Mouse (Mus musculus): ENCODE results near the gene Rab5c. TPM values are rescaled to one million over a fixed set of nuclear protein-coding genes. Genes with fewer than 3 reads are reported as not detected.

The Rab5c gene
- polyA plus RNA-seq, 1 experiment from 2014 or later: 18.4 TPM

GRCm38 (mm10) chr11:100749469-100749868 is 11.5 kb upstream of the Rab5c start:
- DNase-seq (ENCODE audit: low spot score) (no peak), ATAC-seq (ENCODE audit: low FRiP score, low TSS enrichment) (no peak)
- TF ChIP-seq EP300 (optimal IDR thresholded peaks at IDR 0.05) (no peak), CTCF (IDR thresholded peaks at IDR 0.05; ENCODE audit: low read depth) (no peak)
- no peak overlapping the region for H3K4me2 ChIP-seq (replicated peaks; ENCODE audit: low read depth)
- H3K9me3 ChIP-seq (ENCODE audit: control insufficient read depth, low read length): no peaks in the 10 kb centered on the region
- 31% methylated on average over 25 of the region's 25 CpGs for WGBS
- no peaks in the 10 kb centered on the region for H3K27me3 ChIP-seq (ENCODE audit: control insufficient read depth, insufficient read depth, low read length)
- no peak overlapping the region for H3K9ac ChIP-seq (ENCODE audit: low read length)
- H3K4me3 ChIP-seq (ENCODE audit: low read depth, low read length): no peak overlapping the region
- no peaks in the 10 kb centered on the region for H3K36me3 ChIP-seq (ENCODE audit: control insufficient read depth, insufficient read depth, low read length)
- no peaks in the 10 kb centered on the region for H3K4me1 ChIP-seq (replicated peaks; ENCODE audit: control insufficient read depth, insufficient read depth)
- no peak overlapping the region for H3K27ac ChIP-seq (replicated peaks)

GRCm38 (mm10) chr11:100748620-100749019 is 10.6 kb upstream of the Rab5c start:
- 57% methylated on average over 4 of the region's 4 CpGs for WGBS
- DNase-seq (ENCODE audit: low spot score) (no peak), ATAC-seq (ENCODE audit: low FRiP score, low TSS enrichment) (no peak)
- Histone ChIP-seq H3K4me1 (replicated peaks; ENCODE audit: control insufficient read depth, insufficient read depth) (no peaks in the 10 kb centered on the region), H3K4me2 (replicated peaks; ENCODE audit: low read depth) (no peak overlapping the region), H3K27ac (replicated peaks) (no peak overlapping the region), H3K4me3 (ENCODE audit: low read depth, low read length) (no peak overlapping the region), H3K9ac (ENCODE audit: low read length) (no peak overlapping the region), H3K36me3 (ENCODE audit: control insufficient read depth, insufficient read depth, low read length) (no peaks in the 10 kb centered on the region), H3K27me3 (ENCODE audit: control insufficient read depth, insufficient read depth, low read length) (no peaks in the 10 kb centered on the region), H3K9me3 (ENCODE audit: control insufficient read depth, low read length) (no peaks in the 10 kb centered on the region)
- TF ChIP-seq EP300 (optimal IDR thresholded peaks at IDR 0.05) (no peak), CTCF (IDR thresholded peaks at IDR 0.05; ENCODE audit: low read depth) (no peak)

- Histone ChIP-seq H3K9me3 (ENCODE audit: control insufficient read depth, low read length) (no peaks in the 10 kb centered on the region), H3K36me3 (ENCODE audit: control insufficient read depth, insufficient read depth, low read length) (no peaks in the 10 kb centered on the region), H3K4me3 (ENCODE audit: low read depth, low read length) (no peak overlapping the region), H3K4me2 (replicated peaks; ENCODE audit: low read depth) (no peak overlapping the region), H3K9ac (ENCODE audit: low read length) (no peak overlapping the region), H3K27me3 (ENCODE audit: control insufficient read depth, insufficient read depth, low read length) (no peaks in the 10 kb centered on the region), H3K27ac (replicated peaks) (no peak overlapping the region), H3K4me1 (replicated peaks; ENCODE audit: control insufficient read depth, insufficient read depth) (no peaks in the 10 kb centered on the region)
- WGBS: 57% methylated on average over 5 of the region's 5 CpGs
- TF ChIP-seq CTCF (IDR thresholded peaks at IDR 0.05; ENCODE audit: low read depth) (no peak), EP300 (optimal IDR thresholded peaks at IDR 0.05) (no peak)
- no peak for ATAC-seq (ENCODE audit: low FRiP score, low TSS enrichment)
- DNase-seq (ENCODE audit: low spot score): no peak
Observed at GRCm38 (mm10) chr11:100747114-100747513, 9.1 kb upstream of the Rab5c start.

GRCm38 (mm10) chr11:100746546-100746945 is 8.5 kb upstream of the Rab5c start:
- no peak overlapping the region for H3K27ac ChIP-seq (replicated peaks)
- no peaks in the 10 kb centered on the region for H3K9me3 ChIP-seq (ENCODE audit: control insufficient read depth, low read length)
- TF ChIP-seq CTCF (IDR thresholded peaks at IDR 0.05; ENCODE audit: low read depth) (no peak), EP300 (optimal IDR thresholded peaks at IDR 0.05) (no peak)
- no peaks in the 10 kb centered on the region for H3K27me3 ChIP-seq (ENCODE audit: control insufficient read depth, insufficient read depth, low read length)
- H3K4me1 ChIP-seq (replicated peaks; ENCODE audit: control insufficient read depth, insufficient read depth): no peaks in the 10 kb centered on the region
- WGBS: 82% methylated on average over 10 of the region's 10 CpGs
- H3K9ac ChIP-seq (ENCODE audit: low read length): no peak overlapping the region
- no peak overlapping the region for H3K4me3 ChIP-seq (ENCODE audit: low read depth, low read length)
- H3K36me3 ChIP-seq (ENCODE audit: control insufficient read depth, insufficient read depth, low read length): no peaks in the 10 kb centered on the region
- no peak overlapping the region for H3K4me2 ChIP-seq (replicated peaks; ENCODE audit: low read depth)
- ATAC-seq (ENCODE audit: low FRiP score, low TSS enrichment) (no peak), DNase-seq (ENCODE audit: low spot score) (no peak)

GRCm38 (mm10) chr11:100745085-100745484 is 7.1 kb upstream of the Rab5c start:
- TF ChIP-seq EP300 (optimal IDR thresholded peaks at IDR 0.05): no peak
- peak; percentile 77 for TF ChIP-seq CTCF (IDR thresholded peaks at IDR 0.05; ENCODE audit: low read depth)
- ATAC-seq (ENCODE audit: low FRiP score, low TSS enrichment) (no peak), DNase-seq (ENCODE audit: low spot score) (peak; percentile 44)
- Histone ChIP-seq H3K4me3 (ENCODE audit: low read depth, low read length) (no peak overlapping the region), H3K36me3 (ENCODE audit: control insufficient read depth, insufficient read depth, low read length) (no peaks in the 10 kb centered on the region), H3K9ac (ENCODE audit: low read length) (no peak overlapping the region), H3K27ac (replicated peaks) (no peak overlapping the region), H3K4me2 (replicated peaks; ENCODE audit: low read depth) (no peak overlapping the region), H3K4me1 (replicated peaks; ENCODE audit: control insufficient read depth, insufficient read depth) (no peaks in the 10 kb centered on the region), H3K27me3 (ENCODE audit: control insufficient read depth, insufficient read depth, low read length) (no peaks in the 10 kb centered on the region), H3K9me3 (ENCODE audit: control insufficient read depth, low read length) (no peaks in the 10 kb centered on the region)
- 10% methylated on average over 6 of the region's 6 CpGs for WGBS

GRCm38 (mm10) chr11:100741348-100741747 is 3.3 kb upstream of the Rab5c start:
- H3K27me3 ChIP-seq (ENCODE audit: control insufficient read depth, insufficient read depth, low read length): no peaks in the 10 kb centered on the region
- H3K4me2 ChIP-seq (replicated peaks; ENCODE audit: low read depth): no peak overlapping the region
- no peaks in the 10 kb centered on the region for H3K9me3 ChIP-seq (ENCODE audit: control insufficient read depth, low read length)
- no peak overlapping the region for H3K9ac ChIP-seq (ENCODE audit: low read length)
- H3K4me3 ChIP-seq (ENCODE audit: low read depth, low read length): no peak overlapping the region
- ATAC-seq (ENCODE audit: low FRiP score, low TSS enrichment): no peak
- 70% methylated on average over 6 of the region's 6 CpGs for WGBS
- TF ChIP-seq EP300 (optimal IDR thresholded peaks at IDR 0.05) (no peak), CTCF (IDR thresholded peaks at IDR 0.05; ENCODE audit: low read depth) (no peak)
- no peaks in the 10 kb centered on the region for H3K36me3 ChIP-seq (ENCODE audit: control insufficient read depth, insufficient read depth, low read length)
- no peak for DNase-seq (ENCODE audit: low spot score)
- no peaks in the 10 kb centered on the region for H3K4me1 ChIP-seq (replicated peaks; ENCODE audit: control insufficient read depth, insufficient read depth)
- H3K27ac ChIP-seq (replicated peaks): no peak overlapping the region
